Mouse (Mus musculus) spleen, embryonic (tissue): ENCODE data around the gene Acsl5.

Experiments used
- CTCF ChIA-PET: fragments of 350-600 bp; sonication (Branson Sonifier 250); formaldehyde crosslinking; loops from one replicate; lab custom pipeline; 2022; lab: Charles Lee

Acsl5 gene

GRCm38 (mm10) chr19:55276100-55276499 lies 24.4 kb downstream of the Acsl5 start:
- CTCF ChIA-PET = no interaction called here

GRCm38 (mm10) chr19:55276770-55277169 lies 25.0 kb downstream of the Acsl5 start:
- CTCF ChIA-PET = no interaction called here

- CTCF ChIA-PET = no interaction called here
Measured at GRCm38 (mm10) chr19:55284093-55284492, 32.4 kb downstream of the Acsl5 start.

- CTCF ChIA-PET = no interaction called here
Measured at GRCm38 (mm10) chr19:55286034-55286433, 34.3 kb downstream of the Acsl5 start.

GRCm38 (mm10) chr19:55288974-55289373 lies 37.2 kb downstream of the Acsl5 start:
- CTCF ChIA-PET = interaction anchor here (0.7 kb wide), 1 partner anchor 44 kb away, joined by 6 read pairs; no protein-coding TSS in a partner anchor

GRCm38 (mm10) chr19:55290621-55291270 lies 39.0 kb downstream of the Acsl5 start:
- CTCF ChIA-PET = interaction anchor here (0.6 kb wide), 2 partner anchors 23 to 1719 kb away, joined by 3 read pairs; no protein-coding TSS in a partner anchor

GRCm38 (mm10) chr19:55292210-55292850 lies 40.6 kb downstream of the Acsl5 start:
- CTCF ChIA-PET = no interaction called here

GRCm38 (mm10) chr19:55293175-55293574 lies 41.4 kb downstream of the Acsl5 start:
- CTCF ChIA-PET = no interaction called here

GRCm38 (mm10) chr19:55295075-55295474 lies 43.3 kb downstream of the Acsl5 start:
- CTCF ChIA-PET = no interaction called here

- CTCF ChIA-PET = no interaction called here
Measured at GRCm38 (mm10) chr19:55295556-55295955, 43.8 kb downstream of the Acsl5 start.

GRCm38 (mm10) chr19:55296301-55296700 lies 44.6 kb downstream of the Acsl5 start:
- CTCF ChIA-PET = no interaction called here

- CTCF ChIA-PET = interaction anchor here (1.0 kb wide), 1 partner anchor 20 kb away, joined by 3 read pairs; no protein-coding TSS in a partner anchor
Measured at GRCm38 (mm10) chr19:55297489-55297888, 45.8 kb downstream of the Acsl5 start.

GRCm38 (mm10) chr19:55297961-55298360 lies 46.2 kb downstream of the Acsl5 start:
- CTCF ChIA-PET = no interaction called here

- CTCF ChIA-PET = no interaction called here
Measured at GRCm38 (mm10) chr19:55299378-55299777, 47.6 kb downstream of the Acsl5 start.

- CTCF ChIA-PET = interaction anchor here (0.6 kb wide), 1 partner anchor 1235 kb away, joined by 9 read pairs; no protein-coding TSS in a partner anchor
Measured at GRCm38 (mm10) chr19:55300525-55300924, 48.8 kb downstream of the Acsl5 start.

GRCm38 (mm10) chr19:55305024-55305423 lies 53.3 kb downstream of the Acsl5 start:
- CTCF ChIA-PET = interaction anchor here (1.0 kb wide), 1 partner anchor 88 kb away, joined by 3 read pairs; no protein-coding TSS in a partner anchor

- CTCF ChIA-PET = interaction anchor here (0.6 to 1.0 kb wide), 2 partner anchors 17 to 574 kb away, joined by 4 to 10 read pairs; no protein-coding TSS in a partner anchor
Measured at GRCm38 (mm10) chr19:55311874-55312273, 60.1 kb downstream of the Acsl5 start.

GRCm38 (mm10) chr19:55313649-55314048 lies 61.9 kb downstream of the Acsl5 start:
- CTCF ChIA-PET = no interaction called here

GRCm38 (mm10) chr19:55315452-55316108 lies 63.8 kb downstream of the Acsl5 start, which contains the start of gene Zdhhc6:
Gene Zdhhc6, minus strand, starts transcription at chr19:55316032.
- CTCF ChIA-PET = no interaction called here

- CTCF ChIA-PET = no interaction called here
Measured at GRCm38 (mm10) chr19:55316109-55316714, 64.5 kb downstream of the Acsl5 start, which contains the start of gene Vti1a. Gene Vti1a, plus strand, starts transcription at chr19:55316295.

GRCm38 (mm10) chr19:55316901-55317300 lies 65.2 kb downstream of the Acsl5 start:
- CTCF ChIA-PET = interaction anchor here (1.0 kb wide), 1 partner anchor 20 kb away, joined by 3 read pairs; no protein-coding TSS in a partner anchor

- CTCF ChIA-PET = no interaction called here
Measured at GRCm38 (mm10) chr19:55319036-55319435, 67.3 kb downstream of the Acsl5 start.
